Mouse (Mus musculus) MEL (cell line): ENCODE results near the gene Fgd3.

Experiments
- CTCF ChIP-seq, 3 experiments: IDR thresholded peaks in 2 of 3; conservative IDR thresholded peaks in 1 of 3; 2 replicates each; pipeline ENCODE4 v1.5.1; 2011 to 2012; ENCODE audit warnings: low read length in 3 of 3, low read depth in 2 of 3, mild to moderate bottlenecking in 2 of 3, improper control_type of control experiment in 1 of 3, inconsistent platforms in 1 of 3, mixed read lengths in 1 of 3, moderate library complexity in 1 of 3; ENCODE audit not compliant: control insufficient read depth in 1 of 3, insufficient read depth in 1 of 3, poor library complexity in 1 of 3, severe bottlenecking in 1 of 3
- POLR2A ChIP-seq, 2 experiments: IDR thresholded peaks; 2 replicates each; pipeline ENCODE4 v1.6.1; 2011 to 2012; ENCODE audit warnings: low read length in 2 of 2, mild to moderate bottlenecking in 2 of 2, control low read depth in 1 of 2, improper control_type of control experiment in 1 of 2, low read depth in 1 of 2, moderate library complexity in 1 of 2; ENCODE audit not compliant: control insufficient read depth in 1 of 2, insufficient read depth in 1 of 2, poor library complexity in 1 of 2
- SIN3A ChIP-seq: IDR thresholded peaks from 2 replicates; pipeline ENCODE4 v1.6.1; 2012; ENCODE audit warnings: low read length, improper control_type of control experiment, inconsistent platforms

- TF ChIP-seq CTCF (IDR thresholded peaks at IDR 0.05 in 2 of 3, conservative IDR thresholded peaks at IDR 0.05 in 1 of 3; ENCODE audit: control insufficient read depth in 1 of 3, insufficient read depth in 1 of 3, low read depth in 2 of 3, low read length in 3 of 3, poor library complexity in 1 of 3, severe bottlenecking in 1 of 3) (no peak), SIN3A (no peak), POLR2A (IDR thresholded peaks at IDR 0.05; ENCODE audit: control insufficient read depth in 1 of 2, insufficient read depth in 1 of 2, low read depth in 1 of 2, low read length in 2 of 2, poor library complexity in 1 of 2) (no peak)
These were observed 72.8 kb downstream of the Fgd3 start for GRCm38 (mm10) chr13:49247232-49247739.
